In genomic region chr11:121239669-121240068, GRCm38 (mm10) we compare ENCODE assay signal across 12 mouse cellular contexts. TPM values are rescaled to one million over a fixed set of nuclear protein-coding genes. Genes with fewer than 3 reads are reported as not detected.
A peak's percentile ranks its signal among the peaks of the same experiment; 100 is the strongest.
DNase-seq lines count a peak whose midpoint lies in the region; ATAC-seq lines count a peak whose summit lies in the region.
"Had no signal": no experiment of that assay in that cellular context is flagged by ENCODE, and none has a peak within 500 bp of the region (broad histone marks: within the 10 kb centered on the region; RNA-seq: fewer than 3 reads in every experiment).

No protein-coding gene starts in this region.

- no peak for ATAC-seq in megakaryocyte, adult 5-6 weeks (ENCODE audit: poor library complexity, severe bottlenecking)
- peak; percentile 33 for ATAC-seq in liver, embryonic 16.5 days (ENCODE audit: low read depth)
- ATAC-seq: hindbrain, embryonic 16.5 days had no signal

- 52% methylated on average over 2 of the region's 2 CpGs for WGBS in heart, embryonic 10.5 days
- WGBS in liver, embryonic 16.5 days (ENCODE audit: insufficient replicate concordance) = 21% methylated on average over 2 of the region's 2 CpGs

- H3K9me3 ChIP-seq in heart, embryonic 10.5 days = no peaks in the 10 kb centered on the region
- no peaks in the 10 kb centered on the region for H3K9me3 ChIP-seq in megakaryocyte, embryonic 14.5 days
- no peaks in the 10 kb centered on the region for H3K9me3 ChIP-seq in liver, embryonic 16.5 days (replicated peaks; ENCODE audit: control insufficient read depth, low read length)
- H3K9me3 ChIP-seq: kidney, embryonic 15.5 days had no signal

- no peak for DNase-seq in heart, embryonic 10.5 days (ENCODE audit: low spot score)
- DNase-seq in heart, postnatal 14 days = no peak
- DNase-seq in c-Kit-negative CD71-positive TER-119-positive erythroid progenitor cells, embryonic 14.5 days (ENCODE audit: low read depth, low spot score) = peak; percentile 68
- DNase-seq in kidney, postnatal 4 days = no peak
- no peak for DNase-seq in left cerebral cortex, postnatal 25 days (ENCODE audit: low spot score in 2 of 2)
- DNase-seq: B cell, adult 2 months; thymus, postnatal 14 days had no signal

- H3K9ac ChIP-seq in liver, embryonic 16.5 days (ENCODE audit: low read depth, low read length) = peak overlapping the region; percentile 78
- H3K9ac ChIP-seq: kidney, embryonic 15.5 days had no signal

- peak overlapping the region; percentile 71; the same call in 1 of the 2 replicates for H3K27ac ChIP-seq in heart, embryonic 10.5 days
- peak overlapping the region; percentile 96 for H3K27ac ChIP-seq in liver, embryonic 16.5 days (ENCODE audit: low read length)
- H3K27ac ChIP-seq: kidney, embryonic 15.5 days had no signal

- H3K4me1 ChIP-seq in heart, embryonic 10.5 days = peaks cover 25% of the 10 kb centered on the region
- H3K4me1 ChIP-seq in megakaryocyte, embryonic 14.5 days = peaks cover 75% of the 10 kb centered on the region
- peaks cover 29% of the 10 kb centered on the region for H3K4me1 ChIP-seq in liver, embryonic 16.5 days (ENCODE audit: control insufficient read depth, low read depth, low read length)

- peak overlapping the region; percentile 78 for H3K4me2 ChIP-seq in liver, embryonic 16.5 days (ENCODE audit: low read depth, low read length)

- H3K4me3 ChIP-seq in heart, embryonic 10.5 days = peak overlapping the region; percentile 75; the same call in 1 of the 2 replicates
- H3K4me3 ChIP-seq in megakaryocyte, embryonic 14.5 days (replicated peaks) = peak overlapping the region; percentile 100
- peak overlapping the region; percentile 74 for H3K4me3 ChIP-seq in liver, embryonic 16.5 days (ENCODE audit: low read depth, low read length)
- H3K4me3 ChIP-seq: kidney, embryonic 15.5 days had no signal

- intact Hi-C loops in heart, postnatal 14 days (cut with DNase I) = loop anchor here (5.0 kb wide), 1 partner anchor 48 kb away; no protein-coding TSS in a partner anchor
- intact Hi-C loops in left cerebral cortex, postnatal 25 days (cut with DNase I) = no loop called here

- H3K36me3 ChIP-seq in heart, embryonic 10.5 days = peaks cover 49% of the 10 kb centered on the region
- peaks cover 61% of the 10 kb centered on the region for H3K36me3 ChIP-seq in megakaryocyte, embryonic 14.5 days (replicated peaks; ENCODE audit: low read length)
- H3K36me3 ChIP-seq in liver, embryonic 16.5 days (ENCODE audit: control insufficient read depth, insufficient read depth) = peaks cover 42% of the 10 kb centered on the region

- no peaks in the 10 kb centered on the region for H3K27me3 ChIP-seq in heart, embryonic 10.5 days (ENCODE audit: insufficient read depth, poor library complexity, severe bottlenecking)
- H3K27me3 ChIP-seq in megakaryocyte, embryonic 14.5 days (replicated peaks) = no peaks in the 10 kb centered on the region
- H3K27me3 ChIP-seq in liver, embryonic 16.5 days (ENCODE audit: control insufficient read depth, insufficient read depth, low read depth, low read length) = no peaks in the 10 kb centered on the region
- H3K27me3 ChIP-seq: kidney, embryonic 15.5 days had no signal

RNA-seq across cellular contexts. Expression of gene Narf, which starts 2.6 kb away (rescaled TPM):
- 48.6 and 60.0 TPM in 2 replicates for polyA plus RNA-seq in heart, embryonic 10.5 days (2016; fragmentation: Nextera tagmentation; extraction: Ambion mirVana)
- 100 to 1,000 TPM; 102 to 103 TPM for total RNA-seq in heart, postnatal 14 days (2021)
- polyA plus RNA-seq in megakaryocyte, embryonic 14.5 days (2012; ENCODE audit: insufficient read depth, low replicate concordance) = 10.2 and 13.3 TPM in 2 replicates
- total RNA-seq in megakaryocyte, adult 5-6 weeks (2015) = 16.9 and 18.3 TPM in 2 replicates
- 32.1 and 35.8 TPM in 2 replicates for total RNA-seq in megakaryocyte, adult 5-6 weeks (2017)
- 118 and 119 TPM in 2 replicates for polyA plus RNA-seq in liver, embryonic 16.5 days (2015; fragmentation: Nextera tagmentation; extraction: Ambion mirVana)
- total RNA-seq in left cerebral cortex, postnatal 25 days (2021) = 10 to 100 TPM; 58.2 to 58.3 TPM

RNA-seq across cellular contexts. Expression of gene Cybc1, which starts 10.5 kb away (rescaled TPM):
- polyA plus RNA-seq in heart, embryonic 10.5 days (2016; fragmentation: Nextera tagmentation; extraction: Ambion mirVana) = 22.9 and 28.0 TPM in 2 replicates
- 10 to 100 TPM; 10.1 to 12.1 TPM for total RNA-seq in heart, postnatal 14 days (2021)
- 1.1 and 9.5 TPM in 2 replicates for polyA plus RNA-seq in megakaryocyte, embryonic 14.5 days (2012; ENCODE audit: insufficient read depth, low replicate concordance)
- total RNA-seq in megakaryocyte, adult 5-6 weeks (2015) = 65.8 and 70.5 TPM in 2 replicates
- total RNA-seq in megakaryocyte, adult 5-6 weeks (2017) = 59.2 and 71.8 TPM in 2 replicates
- 20.2 and 21.1 TPM in 2 replicates for polyA plus RNA-seq in liver, embryonic 16.5 days (2015; fragmentation: Nextera tagmentation; extraction: Ambion mirVana)
- total RNA-seq in left cerebral cortex, postnatal 25 days (2021) = 10 to 100 TPM; 23.6 to 24.8 TPM

RNA-seq across cellular contexts. Expression of gene Foxk2, which starts 20.1 kb away (rescaled TPM):
- 6.5 and 9.3 TPM in 2 replicates for polyA plus RNA-seq in heart, embryonic 10.5 days (2016; fragmentation: Nextera tagmentation; extraction: Ambion mirVana)
- 10 to 100 TPM; 19.9 to 23.7 TPM for total RNA-seq in heart, postnatal 14 days (2021)
- 24.9 and 43.6 TPM in 2 replicates for polyA plus RNA-seq in megakaryocyte, embryonic 14.5 days (2012; ENCODE audit: insufficient read depth, low replicate concordance)
- total RNA-seq in megakaryocyte, adult 5-6 weeks (2015) = 16.3 and 17.8 TPM in 2 replicates
- 16.9 and 24.8 TPM in 2 replicates for total RNA-seq in megakaryocyte, adult 5-6 weeks (2017)
- polyA plus RNA-seq in liver, embryonic 16.5 days (2015; fragmentation: Nextera tagmentation; extraction: Ambion mirVana) = 2.1 and 2.3 TPM in 2 replicates
- total RNA-seq in left cerebral cortex, postnatal 25 days (2021) = 10 to 100 TPM; 86.2 to 92.6 TPM

RNA-seq across cellular contexts. Expression of gene Ogfod3, which starts 35.2 kb away (rescaled TPM):
- polyA plus RNA-seq in heart, embryonic 10.5 days (2016; fragmentation: Nextera tagmentation; extraction: Ambion mirVana) = 29.1 and 29.8 TPM in 2 replicates
- total RNA-seq in heart, postnatal 14 days (2021) = 10 to 100 TPM; 14.4 to 18.4 TPM
- 4.5 and 7.6 TPM in 2 replicates for polyA plus RNA-seq in megakaryocyte, embryonic 14.5 days (2012; ENCODE audit: insufficient read depth, low replicate concordance)
- total RNA-seq in megakaryocyte, adult 5-6 weeks (2015) = 7.0 and 11.7 TPM in 2 replicates
- 2.0 and 5.5 TPM in 2 replicates for total RNA-seq in megakaryocyte, adult 5-6 weeks (2017)
- 15.4 and 15.5 TPM in 2 replicates for polyA plus RNA-seq in liver, embryonic 16.5 days (2015; fragmentation: Nextera tagmentation; extraction: Ambion mirVana)
- 1 to 10 TPM; 7.3 to 7.8 TPM for total RNA-seq in left cerebral cortex, postnatal 25 days (2021)

RNA-seq across cellular contexts. Expression of gene Hexdc, which starts 35.4 kb away (rescaled TPM):
- 5.3 and 7.6 TPM in 2 replicates for polyA plus RNA-seq in heart, embryonic 10.5 days (2016; fragmentation: Nextera tagmentation; extraction: Ambion mirVana)
- total RNA-seq in heart, postnatal 14 days (2021) = 1 to 10 TPM; 9.4 to 9.5 TPM
- polyA plus RNA-seq in megakaryocyte, embryonic 14.5 days (2012; ENCODE audit: insufficient read depth, low replicate concordance) = 3.7 and 4.2 TPM in 2 replicates
- 1.5 and 3.1 TPM in 2 replicates for total RNA-seq in megakaryocyte, adult 5-6 weeks (2015)
- 3.6 and 3.9 TPM in 2 replicates for total RNA-seq in megakaryocyte, adult 5-6 weeks (2017)
- 2.9 and 3.1 TPM in 2 replicates for polyA plus RNA-seq in liver, embryonic 16.5 days (2015; fragmentation: Nextera tagmentation; extraction: Ambion mirVana)
- 10 to 100 TPM; 21.8 to 26.8 TPM for total RNA-seq in left cerebral cortex, postnatal 25 days (2021)
